Comparison of ENCODE assay signal across 32 mouse cellular contexts in the genomic region with DNA sequence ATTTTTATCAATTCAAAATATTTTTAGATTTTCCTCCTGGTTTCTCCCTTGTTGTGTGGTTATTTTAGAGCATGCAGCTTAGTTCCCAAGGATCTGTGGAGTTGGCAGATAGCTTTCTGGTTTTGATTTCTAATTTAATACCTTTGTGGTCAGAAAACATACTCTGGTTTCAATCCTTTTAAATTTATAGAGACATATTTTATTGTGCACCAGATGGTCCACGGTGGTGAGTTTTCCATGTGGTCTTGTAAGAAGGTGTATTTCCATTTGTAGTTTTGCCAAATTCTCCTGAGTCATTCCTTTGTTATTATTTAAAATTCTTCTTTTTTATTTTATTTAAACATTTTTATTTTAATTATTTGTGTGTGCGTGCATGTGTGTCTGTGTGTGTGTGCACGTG.
DNase-seq lines count a peak whose midpoint lies in the region; ATAC-seq lines count a peak whose summit lies in the region.
"Had no signal": no experiment of that assay in that cellular context is flagged by ENCODE, and none has a peak within 500 bp of the region (broad histone marks: within the 10 kb centered on the region; RNA-seq: fewer than 3 reads in every experiment).

No protein-coding gene starts in this region.

- H3K27ac ChIP-seq in limb, embryonic 12.5 days = peak overlapping the region; percentile 70
- no peak overlapping the region for H3K27ac ChIP-seq in limb, embryonic 10.5 days
- H3K27ac ChIP-seq in limb, embryonic 13.5 days = no peak overlapping the region
- H3K27ac ChIP-seq: embryonic facial prominence, embryonic 15.5 days; forebrain, embryonic 10.5 days; forebrain, embryonic 13.5 days; heart, adult 2 months; heart, embryonic 10.5 days; heart, embryonic 13.5 days; hindbrain, embryonic 14.5 days; hindbrain, postnatal 0 days had no signal

- no peaks in the 10 kb centered on the region for H3K9me3 ChIP-seq in limb, embryonic 12.5 days
- no peaks in the 10 kb centered on the region for H3K9me3 ChIP-seq in limb, embryonic 10.5 days (replicated peaks)
- no peaks in the 10 kb centered on the region for H3K9me3 ChIP-seq in limb, embryonic 13.5 days
- H3K9me3 ChIP-seq: embryonic facial prominence, embryonic 15.5 days; forebrain, embryonic 10.5 days; forebrain, embryonic 13.5 days; heart, embryonic 10.5 days; heart, embryonic 13.5 days had no signal

- DNase-seq in limb, embryonic 10.5 days (ENCODE audit: low spot score) = no peak
- DNase-seq in brain, adult 2 months (ENCODE audit: low read depth, low spot score) = peak; percentile 39
- peak; percentile 27 for DNase-seq in telencephalon, adult 2 months (ENCODE audit: low read depth, low spot score)
- DNase-seq in adrenal gland, postnatal 14 days = no peak
- DNase-seq in adrenal gland, adult 2 months = no peak
- DNase-seq: adrenal gland, adult 8-10 months; adrenal gland, postnatal 36 days; B cell, adult 2 months; cerebellum, adult 11 months; cerebellum, adult 2 months; cerebellum, postnatal 10 days; cerebellum, postnatal 36 days; embryo, embryonic 11 days; gastrocnemius, postnatal 10 days; gastrocnemius, postnatal 36 days; heart, adult 2 months; heart, postnatal 14 days; heart, postnatal 4 days had no signal

- ATAC-seq in limb, embryonic 12.5 days (ENCODE audit: insufficient number of reproducible peaks, insufficient read depth, low FRiP score, low TSS enrichment, low read depth) = no peak
- ATAC-seq in limb, embryonic 13.5 days (ENCODE audit: low FRiP score, low read depth) = peak; percentile 59; the same call in 1 of the 2 replicates
- ATAC-seq: forebrain, embryonic 13.5 days; forebrain, embryonic 16.5 days; hindbrain, postnatal 0 days; inflammation-experienced regulatory T-cells, adult 6 months had no signal

- H3K4me2 ChIP-seq in limb, embryonic 12.5 days = no peak overlapping the region
- H3K4me2 ChIP-seq in limb, embryonic 13.5 days (replicated peaks) = no peak overlapping the region
- H3K4me2 ChIP-seq: embryonic facial prominence, embryonic 15.5 days; forebrain, embryonic 13.5 days; heart, embryonic 13.5 days; hindbrain, embryonic 14.5 days had no signal

- no peak overlapping the region for H3K4me3 ChIP-seq in limb, embryonic 12.5 days (replicated peaks)
- no peak overlapping the region for H3K4me3 ChIP-seq in limb, embryonic 10.5 days
- no peak overlapping the region for H3K4me3 ChIP-seq in limb, embryonic 13.5 days
- H3K4me3 ChIP-seq: embryonic facial prominence, embryonic 15.5 days; erythroblast, embryonic 14.5 days; forebrain, embryonic 10.5 days; forebrain, embryonic 13.5 days; heart, adult 2 months; heart, embryonic 10.5 days; heart, embryonic 13.5 days had no signal

- H3K9ac ChIP-seq in limb, embryonic 12.5 days (replicated peaks) = no peak overlapping the region
- H3K9ac ChIP-seq in limb, embryonic 13.5 days = no peak overlapping the region
- H3K9ac ChIP-seq: embryonic facial prominence, embryonic 15.5 days; forebrain, embryonic 13.5 days; heart, embryonic 13.5 days; hindbrain, embryonic 14.5 days had no signal

- no peaks in the 10 kb centered on the region; the same call in 1 of the 2 replicates for H3K27me3 ChIP-seq in limb, embryonic 12.5 days
- no peaks in the 10 kb centered on the region for H3K27me3 ChIP-seq in limb, embryonic 10.5 days (ENCODE audit: low read depth, poor library complexity, severe bottlenecking)
- H3K27me3 ChIP-seq in limb, embryonic 13.5 days = peaks cover 7% of the 10 kb centered on the region; the same call in 1 of the 2 replicates
- H3K27me3 ChIP-seq: CH12.LX; embryonic facial prominence, embryonic 15.5 days; forebrain, embryonic 13.5 days; heart, embryonic 13.5 days had no signal

- 51% methylated on average over 3 of the region's 3 CpGs for WGBS in limb, embryonic 12.5 days
- WGBS in limb, embryonic 10.5 days = 90% methylated on average over 3 of the region's 3 CpGs
- 36% methylated on average over 3 of the region's 3 CpGs for WGBS in limb, embryonic 13.5 days

- peaks cover 28% of the 10 kb centered on the region for H3K4me1 ChIP-seq in limb, embryonic 12.5 days (replicated peaks)
- peaks cover 14% of the 10 kb centered on the region for H3K4me1 ChIP-seq in limb, embryonic 10.5 days
- H3K4me1 ChIP-seq in limb, embryonic 13.5 days = peaks cover 34% of the 10 kb centered on the region

- H3K36me3 ChIP-seq in limb, embryonic 12.5 days = no peaks in the 10 kb centered on the region
- H3K36me3 ChIP-seq in limb, embryonic 10.5 days = no peaks in the 10 kb centered on the region
- H3K36me3 ChIP-seq in limb, embryonic 13.5 days = no peaks in the 10 kb centered on the region
- H3K36me3 ChIP-seq: embryonic facial prominence, embryonic 15.5 days; forebrain, embryonic 10.5 days; G1E; heart, embryonic 10.5 days; heart, embryonic 13.5 days had no signal

Comparison
In these comparisons a context has a peak if more than half of its experiments do, and no peak if none do; other contexts are left out.
1. DNase-seq: peak in brain, adult 2 months (single experiment) and telencephalon, adult 2 months (single experiment); none in limb, embryonic 10.5 days (single experiment), adrenal gland, postnatal 14 days (single experiment) and adrenal gland, adult 2 months (single experiment).